Mouse (Mus musculus): ENCODE measurements at regions not wholly inside any gene's neighbourhood (a gene's known extent, or its start where the extent isn't known, plus 50 kb on each side); places are given as distances from the start of the nearest gene placed in this dataset.

GRCm38 (mm10) chr9:61235653-61236610 lies 136.2 kb upstream of the Tle3 start:
- ATAC-seq (replicated peaks; ENCODE audit: insufficient number of reproducible peaks, low FRiP score, low TSS enrichment): no peak
- H3K9ac ChIP-seq (ENCODE audit: low read depth, low read length): no peak overlapping the region
- H3K27me3 ChIP-seq (ENCODE audit: control insufficient read depth, insufficient read depth, low read length): peaks cover 56% of the 10 kb centered on the region
- no peaks in the 10 kb centered on the region for H3K9me3 ChIP-seq (replicated peaks; ENCODE audit: control insufficient read depth, low read length)
- H3K27ac ChIP-seq (ENCODE audit: low read depth, low read length): no peak overlapping the region
- WGBS (ENCODE audit: insufficient replicate concordance): 66% methylated on average over 17 of the region's 17 CpGs
- H3K4me1 ChIP-seq (ENCODE audit: control insufficient read depth, insufficient read depth, low read length): no peaks in the 10 kb centered on the region; the same call in 1 of the 2 replicates
- H3K36me3 ChIP-seq (ENCODE audit: control insufficient read depth, insufficient read depth, low read length): no peaks in the 10 kb centered on the region
- no peak overlapping the region for H3K4me3 ChIP-seq (ENCODE audit: low read depth, low read length)
- H3K4me2 ChIP-seq: no peak overlapping the region

- WGBS (ENCODE audit: insufficient replicate concordance): 52% methylated on average over 4 of the region's 4 CpGs
Observed at GRCm38 (mm10) chr9:61238687-61239250, 133.4 kb upstream of the Tle3 start.

DNA sequence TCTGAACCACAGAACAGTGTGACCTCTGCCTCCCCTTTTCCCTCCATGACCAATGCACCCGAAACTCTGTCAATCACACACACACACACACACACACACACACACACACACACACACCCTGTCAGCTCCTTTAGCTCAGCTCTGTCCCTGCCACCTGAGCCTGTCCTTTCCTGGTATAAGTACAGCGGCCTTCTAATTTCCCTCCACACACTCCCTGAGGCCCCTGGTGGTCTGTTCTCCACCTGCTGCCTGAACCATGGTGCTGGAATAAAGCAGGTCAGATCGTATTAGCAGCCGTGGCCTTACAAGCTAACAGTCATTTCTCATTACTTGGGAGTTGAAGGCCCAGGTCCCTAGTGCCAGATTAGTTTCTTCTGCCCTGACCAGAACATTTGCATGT lies 132.8 kb upstream of the Tle3 start:
- 76% methylated on average over 4 of the region's 4 CpGs for WGBS (ENCODE audit: insufficient replicate concordance)
- Histone ChIP-seq H3K4me3 (ENCODE audit: low read depth, low read length) (no peak overlapping the region), H3K36me3 (ENCODE audit: control insufficient read depth, insufficient read depth, low read length) (no peaks in the 10 kb centered on the region), H3K9me3 (replicated peaks; ENCODE audit: control insufficient read depth, low read length) (no peaks in the 10 kb centered on the region), H3K4me2 (no peak overlapping the region), H3K4me1 (ENCODE audit: control insufficient read depth, insufficient read depth, low read length) (no peaks in the 10 kb centered on the region; the same call in 1 of the 2 replicates), H3K9ac (ENCODE audit: low read depth, low read length) (no peak overlapping the region), H3K27me3 (ENCODE audit: control insufficient read depth, insufficient read depth, low read length) (peaks cover 39% of the 10 kb centered on the region), H3K27ac (ENCODE audit: low read depth, low read length) (no peak overlapping the region)
- ATAC-seq (replicated peaks; ENCODE audit: insufficient number of reproducible peaks, low FRiP score, low TSS enrichment): no peak

More at GRCm38 (mm10) chr9:61238687-61239250, 133.4 kb upstream of the Tle3 start:
- Histone ChIP-seq H3K4me3 (ENCODE audit: low read depth, low read length) (no peak overlapping the region), H3K9ac (ENCODE audit: low read depth, low read length) (no peak overlapping the region), H3K27me3 (ENCODE audit: control insufficient read depth, insufficient read depth, low read length) (peaks cover 41% of the 10 kb centered on the region), H3K9me3 (replicated peaks; ENCODE audit: control insufficient read depth, low read length) (no peaks in the 10 kb centered on the region), H3K27ac (ENCODE audit: low read depth, low read length) (no peak overlapping the region), H3K4me2 (no peak overlapping the region), H3K4me1 (ENCODE audit: control insufficient read depth, insufficient read depth, low read length) (no peaks in the 10 kb centered on the region; the same call in 1 of the 2 replicates), H3K36me3 (ENCODE audit: control insufficient read depth, insufficient read depth, low read length) (no peaks in the 10 kb centered on the region)
- no peak for ATAC-seq (replicated peaks; ENCODE audit: insufficient number of reproducible peaks, low FRiP score, low TSS enrichment)

- Histone ChIP-seq H3K9ac (ENCODE audit: low read depth, low read length) (no peak overlapping the region), H3K27me3 (ENCODE audit: control insufficient read depth, insufficient read depth, low read length) (peaks cover 34% of the 10 kb centered on the region), H3K4me2 (no peak overlapping the region), H3K4me1 (ENCODE audit: control insufficient read depth, insufficient read depth, low read length) (no peaks in the 10 kb centered on the region), H3K9me3 (replicated peaks; ENCODE audit: control insufficient read depth, low read length) (no peaks in the 10 kb centered on the region), H3K4me3 (ENCODE audit: low read depth, low read length) (no peak overlapping the region), H3K27ac (ENCODE audit: low read depth, low read length) (no peak overlapping the region), H3K36me3 (ENCODE audit: control insufficient read depth, insufficient read depth, low read length) (no peaks in the 10 kb centered on the region)
- WGBS (ENCODE audit: insufficient replicate concordance): 68% methylated on average over 8 of the region's 8 CpGs
- ATAC-seq (replicated peaks; ENCODE audit: insufficient number of reproducible peaks, low FRiP score, low TSS enrichment): no peak
Observed at GRCm38 (mm10) chr9:61241442-61241841, 130.7 kb upstream of the Tle3 start.

- Histone ChIP-seq H3K4me3 (ENCODE audit: low read depth, low read length) (no peak overlapping the region), H3K4me2 (no peak overlapping the region), H3K36me3 (ENCODE audit: control insufficient read depth, insufficient read depth, low read length) (no peaks in the 10 kb centered on the region), H3K4me1 (ENCODE audit: control insufficient read depth, insufficient read depth, low read length) (no peaks in the 10 kb centered on the region), H3K27me3 (ENCODE audit: control insufficient read depth, insufficient read depth, low read length) (peaks cover 28% of the 10 kb centered on the region), H3K9ac (ENCODE audit: low read depth, low read length) (no peak overlapping the region), H3K27ac (ENCODE audit: low read depth, low read length) (no peak overlapping the region), H3K9me3 (replicated peaks; ENCODE audit: control insufficient read depth, low read length) (no peaks in the 10 kb centered on the region)
- ATAC-seq (replicated peaks; ENCODE audit: insufficient number of reproducible peaks, low FRiP score, low TSS enrichment): no peak
- WGBS (ENCODE audit: insufficient replicate concordance): 77% methylated on average over 9 of the region's 9 CpGs
Observed at GRCm38 (mm10) chr9:61242167-61242860, 129.9 kb upstream of the Tle3 start.

- no peak for ATAC-seq (replicated peaks; ENCODE audit: insufficient number of reproducible peaks, low FRiP score, low TSS enrichment)
- Histone ChIP-seq H3K36me3 (ENCODE audit: control insufficient read depth, insufficient read depth, low read length) (no peaks in the 10 kb centered on the region), H3K4me3 (ENCODE audit: low read depth, low read length) (no peak overlapping the region), H3K9ac (ENCODE audit: low read depth, low read length) (no peak overlapping the region), H3K4me2 (no peak overlapping the region), H3K27me3 (ENCODE audit: control insufficient read depth, insufficient read depth, low read length) (peaks cover 19% of the 10 kb centered on the region), H3K9me3 (replicated peaks; ENCODE audit: control insufficient read depth, low read length) (no peaks in the 10 kb centered on the region), H3K27ac (ENCODE audit: low read depth, low read length) (no peak overlapping the region), H3K4me1 (ENCODE audit: control insufficient read depth, insufficient read depth, low read length) (no peaks in the 10 kb centered on the region)
- 78% methylated on average over 6 of the region's 6 CpGs for WGBS (ENCODE audit: insufficient replicate concordance)
Observed at GRCm38 (mm10) chr9:61243289-61243688, 128.9 kb upstream of the Tle3 start.

GRCm38 (mm10) chr9:61249691-61250425 lies 122.3 kb upstream of the Tle3 start:
- Histone ChIP-seq H3K4me3 (ENCODE audit: low read depth, low read length) (no peak overlapping the region), H3K27ac (ENCODE audit: low read depth, low read length) (no peak overlapping the region), H3K9me3 (replicated peaks; ENCODE audit: control insufficient read depth, low read length) (no peaks in the 10 kb centered on the region), H3K9ac (ENCODE audit: low read depth, low read length) (no peak overlapping the region), H3K4me1 (ENCODE audit: control insufficient read depth, insufficient read depth, low read length) (no peaks in the 10 kb centered on the region), H3K27me3 (ENCODE audit: control insufficient read depth, insufficient read depth, low read length) (no peaks in the 10 kb centered on the region), H3K36me3 (ENCODE audit: control insufficient read depth, insufficient read depth, low read length) (no peaks in the 10 kb centered on the region), H3K4me2 (no peak overlapping the region)
- ATAC-seq (replicated peaks; ENCODE audit: insufficient number of reproducible peaks, low FRiP score, low TSS enrichment): no peak
- 54% methylated on average over 5 of the region's 5 CpGs for WGBS (ENCODE audit: insufficient replicate concordance)

DNA sequence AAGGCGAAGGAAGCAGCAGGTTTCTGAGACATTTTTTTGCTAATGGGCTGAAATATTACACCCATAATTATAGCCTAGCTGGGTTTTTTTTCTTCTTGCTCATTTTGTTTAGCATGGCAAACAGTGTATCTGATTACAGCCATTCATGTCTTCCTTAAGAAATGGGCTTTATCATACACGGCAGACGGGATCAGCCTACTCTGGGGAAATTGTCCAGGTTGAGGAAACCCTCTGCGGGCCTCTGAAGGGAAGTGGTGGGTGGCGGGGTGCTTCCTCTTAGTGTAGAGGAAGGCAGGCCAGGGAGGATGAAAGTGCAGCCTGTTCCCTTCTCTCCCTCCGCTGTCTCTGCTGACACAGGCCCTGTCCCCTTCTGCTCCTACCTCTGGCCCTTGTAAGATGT lies 120.6 kb upstream of the Tle3 start:
- Histone ChIP-seq H3K27me3 (ENCODE audit: control insufficient read depth, insufficient read depth, low read length) (no peaks in the 10 kb centered on the region), H3K9ac (ENCODE audit: low read depth, low read length) (no peak overlapping the region), H3K36me3 (ENCODE audit: control insufficient read depth, insufficient read depth, low read length) (no peaks in the 10 kb centered on the region), H3K4me3 (ENCODE audit: low read depth, low read length) (no peak overlapping the region), H3K27ac (ENCODE audit: low read depth, low read length) (no peak overlapping the region), H3K9me3 (replicated peaks; ENCODE audit: control insufficient read depth, low read length) (no peaks in the 10 kb centered on the region), H3K4me1 (ENCODE audit: control insufficient read depth, insufficient read depth, low read length) (no peaks in the 10 kb centered on the region), H3K4me2 (no peak overlapping the region)
- no peak for ATAC-seq (replicated peaks; ENCODE audit: insufficient number of reproducible peaks, low FRiP score, low TSS enrichment)
- 55% methylated on average over 6 of the region's 6 CpGs for WGBS (ENCODE audit: insufficient replicate concordance)

All from heart, embryonic 11.5 days (tissue).